Mouse (Mus musculus) C2C12 (cell line): ENCODE measurements around the gene Kctd17. TPM values are rescaled to one million over a fixed set of nuclear protein-coding genes. Genes with fewer than 3 reads are reported as not detected.

Experiments used
- H3K27me3 ChIP-seq: one replicate; pipeline ENCODE4 v1.6.1; 2011; ENCODE audit not compliant: control insufficient read depth, insufficient read depth, insufficient read length
- H3K36me3 ChIP-seq: one replicate; pipeline ENCODE4 v1.6.1; 2011; ENCODE audit not compliant: control insufficient read depth, insufficient read depth
- H3K4me3 ChIP-seq: one replicate; pipeline ENCODE4 v1.5.1; 2011; ENCODE audit warnings: mild to moderate bottlenecking, control low read depth; ENCODE audit not compliant: poor library complexity, insufficient read depth, severe bottlenecking
- H3K79me2 ChIP-seq: one replicate; pipeline ENCODE4 v1.6.1; 2011; ENCODE audit not compliant: control insufficient read depth, insufficient read depth
- H3K79me3 ChIP-seq: one replicate; pipeline ENCODE4 v1.6.1; 2011; ENCODE audit warnings: low read depth, control low read depth
- H3ac ChIP-seq: one replicate; pipeline ENCODE3; 2011; ENCODE audit warnings: low read depth; ENCODE audit not compliant: control insufficient read depth, insufficient read length
- CEBPB ChIP-seq: IDR thresholded peaks from one replicate; pipeline ENCODE4 v1.6.1; 2011; ENCODE audit warnings: low read depth, mild to moderate bottlenecking, control low read depth, moderate library complexity
- CTCF ChIP-seq: IDR thresholded peaks from one replicate; pipeline ENCODE4 v1.5.1; 2011; ENCODE audit not compliant: control insufficient read depth, insufficient read depth, insufficient read length
- FOSL1 ChIP-seq: IDR thresholded peaks from one replicate; pipeline ENCODE4 v1.8.0; 2011; ENCODE audit warnings: mild to moderate bottlenecking, low read length; ENCODE audit not compliant: poor library complexity, insufficient read depth, severe bottlenecking
- MAX ChIP-seq: IDR thresholded peaks from one replicate; pipeline ENCODE4 v1.6.1; 2011; ENCODE audit warnings: mild to moderate bottlenecking, control low read depth
- MYOD1 ChIP-seq: IDR thresholded peaks from one replicate; pipeline ENCODE4 v1.6.1; 2011; ENCODE audit warnings: low read depth; ENCODE audit not compliant: control insufficient read depth, insufficient read length
- MYOG ChIP-seq: IDR thresholded peaks from one replicate; pipeline ENCODE4 v1.6.1; 2011; ENCODE audit not compliant: control insufficient read depth, insufficient read length; ENCODE audit errors: extremely low read depth
- USF1 ChIP-seq: IDR thresholded peaks from one replicate; pipeline ENCODE4 v1.6.1; 2011; ENCODE audit warnings: low read depth, mild to moderate bottlenecking, control low read depth, moderate library complexity
- polyA plus RNA-seq: library from polyadenylated mRNA; unstranded; fragments of >200 nt; fragmentation: generic; extraction: Trizol; gene quantifications from one replicate; pipeline ENCODE4 v1.2.1, GENCODE M21; 2012; ENCODE audit warnings: missing spikeins

Gene Kctd17
- polyA plus RNA-seq, 1 experiment, result 228 TPM

GRCm38 (mm10) chr15:78384220-78385116 is 43.9 kb upstream of the Kctd17 start:
- TF ChIP-seq MYOD1 (no peak), MYOG (no peak), CTCF (no peak), CEBPB (no peak), MAX (no peak), USF1 (no peak), FOSL1 (no peak)
- H3K27me3 ChIP-seq, result peaks cover 24% of the 10 kb centered on the region
- H3K36me3 ChIP-seq, result no peaks in the 10 kb centered on the region
- no peak overlapping the region for H3K4me3 ChIP-seq
- no peaks in the 10 kb centered on the region for H3K79me3 ChIP-seq
- H3K79me2 ChIP-seq, result no peaks in the 10 kb centered on the region
- no peak overlapping the region for H3ac ChIP-seq

DNA sequence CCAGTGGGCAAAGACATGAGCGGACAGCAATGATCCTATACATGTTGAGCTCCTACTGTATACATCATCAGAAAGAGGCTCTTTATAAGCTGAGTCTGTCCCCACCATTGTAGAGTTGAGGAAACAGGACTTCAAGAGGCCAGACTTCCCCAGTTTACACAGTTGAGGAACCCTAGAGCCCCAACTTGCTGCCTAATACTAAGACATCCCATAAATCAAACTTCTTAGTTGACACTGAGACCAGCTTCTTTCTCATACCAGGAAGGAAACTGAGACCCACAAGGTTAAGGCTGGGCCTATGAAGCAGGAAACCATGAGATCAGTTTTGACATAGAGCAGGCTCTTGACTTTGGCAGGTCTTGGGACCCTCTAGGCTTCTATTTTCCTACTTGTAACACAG is 42.8 kb upstream of the Kctd17 start:
- TF ChIP-seq MYOD1 (no peak), CEBPB (no peak), FOSL1 (no peak), MYOG (no peak), CTCF (no peak), MAX (no peak), USF1 (no peak)
- Histone ChIP-seq H3ac (no peak overlapping the region), H3K36me3 (no peaks in the 10 kb centered on the region), H3K79me3 (no peaks in the 10 kb centered on the region), H3K79me2 (no peaks in the 10 kb centered on the region), H3K27me3 (peaks cover 27% of the 10 kb centered on the region), H3K4me3 (no peak overlapping the region)

- no peak overlapping the region for H3ac ChIP-seq
- TF ChIP-seq CEBPB (no peak), CTCF (no peak), USF1 (no peak), MYOD1 (no peak), FOSL1 (no peak)
- H3K27me3 ChIP-seq, result peaks cover 47% of the 10 kb centered on the region
- no peak overlapping the region for H3K4me3 ChIP-seq
- no peaks in the 10 kb centered on the region for H3K36me3 ChIP-seq
- H3K79me3 ChIP-seq, result no peaks in the 10 kb centered on the region
- no peaks in the 10 kb centered on the region for H3K79me2 ChIP-seq
These were observed 37.5 kb upstream of the Kctd17 start for GRCm38 (mm10) chr15:78390855-78391254.

GRCm38 (mm10) chr15:78395478-78395962 is 32.8 kb upstream of the Kctd17 start, which contains the start of gene Tex33:
Tex33 (minus strand) TSS chr15:78395912.
- H3K36me3 ChIP-seq, result no peaks in the 10 kb centered on the region
- TF ChIP-seq FOSL1 (no peak), CEBPB (no peak), MYOG (no peak), MYOD1 (no peak), MAX (no peak), USF1 (no peak), CTCF (no peak)
- no peaks in the 10 kb centered on the region for H3K79me2 ChIP-seq
- peaks cover 43% of the 10 kb centered on the region for H3K27me3 ChIP-seq
- no peak within 1 kb of the TSS for H3K4me3 ChIP-seq
- H3K79me3 ChIP-seq, result no peaks in the 10 kb centered on the region
- no peak within 1 kb of the TSS for H3ac ChIP-seq

DNA sequence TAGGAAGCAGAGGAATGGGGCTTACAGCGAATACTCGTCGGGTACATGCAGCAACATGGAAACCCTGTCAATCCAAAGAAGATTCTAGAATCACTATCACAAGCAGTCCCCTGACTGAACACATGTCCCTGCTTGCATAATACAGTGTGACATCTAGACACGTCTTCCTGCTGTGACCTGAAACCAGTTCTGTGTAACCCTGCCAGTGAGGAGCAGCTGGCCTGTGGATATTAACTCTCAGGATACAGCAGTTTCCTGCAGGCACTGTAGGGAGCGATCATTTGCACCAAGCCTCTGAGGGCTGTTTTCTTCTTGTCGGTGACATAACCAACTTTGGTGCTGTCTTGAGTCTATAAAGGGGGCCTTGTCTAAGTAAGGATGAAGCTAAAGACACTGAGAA is 27.0 kb upstream of the Kctd17 start:
- no peak overlapping the region for H3ac ChIP-seq
- TF ChIP-seq CTCF (no peak), CEBPB (no peak), MYOD1 (no peak), MYOG (no peak), USF1 (no peak), MAX (no peak), FOSL1 (no peak)

DNA sequence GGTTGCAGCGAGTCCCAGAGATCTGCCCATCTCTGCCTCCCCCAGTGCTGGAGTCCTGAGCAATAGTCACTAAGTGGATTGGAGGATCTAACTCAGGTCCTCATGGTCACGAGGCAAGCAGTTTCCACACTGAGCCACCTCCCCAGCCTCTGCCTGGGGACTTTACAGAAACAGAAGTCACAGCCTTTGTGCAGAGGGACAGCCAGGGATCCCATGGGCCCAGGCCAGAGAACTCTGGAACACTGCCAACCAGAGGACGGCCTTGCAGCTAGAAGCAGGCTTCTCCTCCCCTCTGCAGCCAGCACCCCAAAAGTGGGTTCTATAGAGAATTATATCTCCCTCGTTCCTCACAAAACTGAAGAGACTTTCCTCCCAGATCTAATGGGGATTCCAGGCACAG is 26.4 kb upstream of the Kctd17 start:
- H3K79me2 ChIP-seq, result no peaks in the 10 kb centered on the region
- no peaks in the 10 kb centered on the region for H3K36me3 ChIP-seq
- H3K27me3 ChIP-seq, result peaks cover 5% of the 10 kb centered on the region
- no peak for TF ChIP-seq USF1
- H3K4me3 ChIP-seq, result no peak overlapping the region
- H3K79me3 ChIP-seq, result no peaks in the 10 kb centered on the region
- no peak overlapping the region for H3ac ChIP-seq

More for the DNA sequence above, 27.0 kb upstream of the Kctd17 start:
- no peaks in the 10 kb centered on the region for H3K36me3 ChIP-seq
- H3K79me2 ChIP-seq, result no peaks in the 10 kb centered on the region
- no peak overlapping the region for H3K4me3 ChIP-seq
- H3K27me3 ChIP-seq, result peaks cover 7% of the 10 kb centered on the region
- H3K79me3 ChIP-seq, result no peaks in the 10 kb centered on the region
